Mouse (Mus musculus): ENCODE measurements at regions not wholly inside any gene's neighbourhood (a gene's known extent, or its start where the extent isn't known, plus 50 kb on each side); places are given as distances from the start of the nearest gene placed in this dataset.

DNA sequence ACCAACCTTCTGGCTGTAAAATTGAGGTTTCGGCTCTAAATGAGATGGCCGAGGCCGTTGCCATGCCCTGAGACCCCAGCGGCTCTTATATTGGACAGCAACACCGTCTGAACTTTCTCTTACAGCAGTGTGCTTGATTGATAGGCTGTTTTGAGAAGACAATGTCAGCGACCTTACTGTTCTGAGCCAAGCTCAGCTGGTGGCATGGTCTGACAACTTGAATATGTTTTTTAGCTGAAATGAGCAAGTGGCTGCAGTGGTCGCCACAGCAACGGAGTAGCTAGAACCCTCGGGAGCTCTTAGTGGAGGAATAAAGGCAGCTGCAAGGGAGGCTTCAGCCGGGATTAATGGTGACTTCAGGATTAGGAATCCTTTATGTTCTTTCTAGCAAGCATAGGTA is 107.0 kb upstream of the Fndc3a start:
- 62% methylated on average over 10 of the region's 10 CpGs for WGBS (ENCODE audit: insufficient replicate concordance)
- no peak overlapping the region for H3K9ac ChIP-seq
- no peaks in the 10 kb centered on the region for H3K36me3 ChIP-seq
- H3K27ac ChIP-seq, result no peak overlapping the region
- no peak for ATAC-seq
- H3K27me3 ChIP-seq (replicated peaks), result no peaks in the 10 kb centered on the region
- no peak overlapping the region for H3K4me2 ChIP-seq
- H3K9me3 ChIP-seq (replicated peaks), result no peaks in the 10 kb centered on the region
- no peak overlapping the region for H3K4me3 ChIP-seq
- no peaks in the 10 kb centered on the region for H3K4me1 ChIP-seq

DNA sequence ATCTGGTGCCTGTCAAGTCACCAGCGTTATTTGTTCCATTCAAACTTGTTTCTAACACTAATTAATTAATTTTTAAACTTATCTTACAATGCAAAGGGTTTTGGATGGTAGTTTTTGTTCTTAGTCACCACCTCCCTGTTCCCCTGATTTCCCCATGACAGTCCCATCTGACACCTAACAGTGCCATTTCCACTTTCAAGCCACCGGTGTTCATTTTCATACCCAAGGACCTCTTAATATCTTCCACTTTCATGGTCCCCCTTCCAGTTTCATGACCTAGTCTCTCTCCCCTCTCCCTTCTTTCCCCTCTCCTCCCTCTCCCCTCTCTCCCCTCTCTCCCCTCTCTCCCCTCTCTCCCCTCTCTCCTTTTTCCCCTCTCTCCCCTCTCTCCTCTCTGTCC is 99.3 kb upstream of the Fndc3a start:
- H3K9ac ChIP-seq, result no peak overlapping the region
- no peaks in the 10 kb centered on the region for H3K27me3 ChIP-seq (replicated peaks)
- ATAC-seq, result no peak
- WGBS (ENCODE audit: insufficient replicate concordance), result 68% methylated on average over 2 of the region's 2 CpGs
- H3K36me3 ChIP-seq, result no peaks in the 10 kb centered on the region
- H3K4me2 ChIP-seq, result no peak overlapping the region
- H3K9me3 ChIP-seq (replicated peaks), result no peaks in the 10 kb centered on the region
- no peak overlapping the region for H3K27ac ChIP-seq
- no peaks in the 10 kb centered on the region for H3K4me1 ChIP-seq
- no peak overlapping the region for H3K4me3 ChIP-seq

DNA sequence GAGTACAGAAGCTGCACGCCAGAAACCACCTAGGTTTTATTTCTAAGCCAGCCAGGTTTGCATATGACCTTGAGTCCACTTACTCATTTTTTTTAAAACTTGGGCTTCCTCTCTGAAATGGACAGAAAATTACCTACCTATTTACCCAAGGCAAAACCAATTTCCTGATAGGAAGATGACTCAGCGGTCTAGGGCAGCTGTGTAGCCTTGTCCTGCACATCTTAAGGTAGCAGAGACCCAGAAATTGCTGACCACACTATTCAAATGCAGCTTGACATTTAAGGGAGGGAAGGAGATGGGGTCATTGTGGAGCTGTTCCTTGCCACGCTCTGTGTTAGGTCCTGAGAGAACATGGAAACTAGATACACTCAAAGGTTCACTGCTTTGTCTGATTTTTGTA is 98.1 kb upstream of the Fndc3a start:
- Histone ChIP-seq H3K4me3 (no peak overlapping the region), H3K4me1 (no peaks in the 10 kb centered on the region), H3K9ac (no peak overlapping the region), H3K9me3 (replicated peaks) (no peaks in the 10 kb centered on the region), H3K27ac (no peak overlapping the region), H3K4me2 (no peak overlapping the region), H3K36me3 (no peaks in the 10 kb centered on the region), H3K27me3 (replicated peaks) (no peaks in the 10 kb centered on the region)
- no peak for ATAC-seq
- WGBS (ENCODE audit: insufficient replicate concordance), result 32% methylated on average over 3 of the region's 3 CpGs

DNA sequence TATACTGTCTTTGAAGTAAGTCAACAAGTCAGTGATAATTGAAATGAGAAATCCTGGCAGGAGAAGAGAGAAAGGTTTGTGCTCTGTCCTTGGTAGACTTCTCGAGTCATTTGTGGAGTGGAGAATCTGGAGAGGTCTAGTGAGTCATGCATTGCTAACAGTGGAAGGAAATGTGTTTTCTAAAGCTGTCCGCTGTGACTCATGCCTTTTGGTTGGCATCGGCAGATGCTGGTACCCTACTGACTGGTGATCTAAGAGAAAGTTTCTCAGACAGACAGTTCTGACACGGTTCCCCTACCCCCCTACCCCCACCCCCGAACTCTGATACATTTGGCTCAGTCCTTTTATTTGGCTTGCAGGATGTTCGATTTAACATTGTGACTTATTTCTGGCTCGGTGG is 97.5 kb upstream of the Fndc3a start:
- WGBS (ENCODE audit: insufficient replicate concordance), result 52% methylated on average over 7 of the region's 7 CpGs

DNA sequence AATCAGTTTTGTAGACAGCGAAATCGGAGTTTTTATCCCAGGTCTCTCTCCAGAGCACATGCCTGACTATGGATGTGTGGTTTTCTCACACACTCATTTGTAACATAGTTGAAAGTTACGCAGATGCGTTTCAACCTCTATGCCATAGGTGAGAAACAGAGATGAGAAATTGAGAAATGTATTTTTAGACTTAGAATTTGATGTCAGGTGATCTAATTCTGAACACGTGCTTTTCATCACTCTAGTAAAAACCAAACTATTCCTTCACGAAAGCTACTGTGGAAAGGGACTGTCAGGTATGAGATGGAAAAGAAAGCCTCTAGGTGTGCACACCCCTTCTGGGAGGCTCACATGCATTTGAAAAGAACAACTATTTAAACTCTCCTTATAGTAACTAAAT is 96.8 kb upstream of the Fndc3a start:
- H3K4me1 ChIP-seq, result no peaks in the 10 kb centered on the region
- no peaks in the 10 kb centered on the region for H3K9me3 ChIP-seq (replicated peaks)
- no peak overlapping the region for H3K9ac ChIP-seq
- WGBS (ENCODE audit: insufficient replicate concordance), result 83% methylated on average over 6 of the region's 6 CpGs
- H3K27me3 ChIP-seq (replicated peaks), result no peaks in the 10 kb centered on the region
- no peak overlapping the region for H3K4me3 ChIP-seq
- no peak overlapping the region for H3K4me2 ChIP-seq
- H3K36me3 ChIP-seq, result no peaks in the 10 kb centered on the region
- ATAC-seq, result no peak
- no peak overlapping the region for H3K27ac ChIP-seq

More for the DNA sequence above, 97.5 kb upstream of the Fndc3a start:
- Histone ChIP-seq H3K9ac (no peak overlapping the region), H3K27ac (no peak overlapping the region), H3K4me1 (no peaks in the 10 kb centered on the region), H3K4me2 (no peak overlapping the region), H3K9me3 (replicated peaks) (no peaks in the 10 kb centered on the region), H3K36me3 (no peaks in the 10 kb centered on the region), H3K4me3 (no peak overlapping the region), H3K27me3 (replicated peaks) (no peaks in the 10 kb centered on the region)
- ATAC-seq, result no peak

DNA sequence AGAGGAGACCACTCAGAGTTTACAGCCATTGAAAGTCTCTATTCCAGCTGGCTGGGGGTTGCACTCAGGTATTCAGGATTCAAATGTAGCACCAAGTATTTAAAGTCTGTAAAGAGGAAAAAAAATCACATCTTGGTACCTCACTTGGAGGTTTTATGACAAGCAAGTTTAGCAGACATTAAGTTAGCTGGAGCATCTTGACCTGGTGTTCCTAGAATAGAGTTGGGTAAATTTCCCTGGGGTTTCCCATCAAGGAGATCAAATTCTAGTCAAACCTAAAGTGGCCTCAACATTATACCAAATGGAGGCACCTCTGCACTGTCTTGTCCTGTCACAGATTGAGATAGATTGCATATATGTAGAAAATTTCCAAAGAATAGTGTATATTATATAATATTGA is 93.8 kb upstream of the Fndc3a start:
- H3K4me3 ChIP-seq, result no peak overlapping the region
- no peaks in the 10 kb centered on the region for H3K36me3 ChIP-seq
- no peaks in the 10 kb centered on the region for H3K4me1 ChIP-seq
- no peaks in the 10 kb centered on the region for H3K9me3 ChIP-seq (replicated peaks)
- H3K27me3 ChIP-seq (replicated peaks), result no peaks in the 10 kb centered on the region
- H3K9ac ChIP-seq, result no peak overlapping the region
- no peak overlapping the region for H3K4me2 ChIP-seq
- no peak overlapping the region for H3K27ac ChIP-seq
- ATAC-seq, result no peak

DNA sequence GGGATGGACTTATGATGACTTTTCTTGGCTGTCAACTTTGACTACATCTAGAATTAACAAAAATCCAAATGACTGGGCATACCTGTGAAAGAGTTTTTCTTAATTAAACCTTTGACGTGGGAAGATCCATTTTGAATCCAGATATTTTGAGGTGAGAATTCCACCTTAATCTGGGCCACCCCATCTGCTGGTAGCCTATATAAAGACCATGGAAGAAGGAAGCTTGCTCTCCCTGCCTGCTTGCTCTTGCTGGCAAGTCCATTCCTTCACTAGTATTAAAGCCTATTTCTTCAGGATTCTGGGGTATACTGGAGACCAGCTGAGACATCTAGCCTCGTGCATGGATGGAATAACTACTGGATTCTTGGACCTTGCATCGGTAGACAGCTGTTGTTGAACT is 80.9 kb upstream of the Fndc3a start:
- Histone ChIP-seq H3K4me3 (no peak overlapping the region), H3K9ac (no peak overlapping the region), H3K27me3 (replicated peaks) (no peaks in the 10 kb centered on the region), H3K36me3 (no peaks in the 10 kb centered on the region), H3K4me2 (no peak overlapping the region), H3K9me3 (replicated peaks) (no peaks in the 10 kb centered on the region), H3K4me1 (no peaks in the 10 kb centered on the region), H3K27ac (no peak overlapping the region)
- no peak for ATAC-seq
- WGBS (ENCODE audit: insufficient replicate concordance), result 47% methylated on average over 3 of the region's 3 CpGs

DNA sequence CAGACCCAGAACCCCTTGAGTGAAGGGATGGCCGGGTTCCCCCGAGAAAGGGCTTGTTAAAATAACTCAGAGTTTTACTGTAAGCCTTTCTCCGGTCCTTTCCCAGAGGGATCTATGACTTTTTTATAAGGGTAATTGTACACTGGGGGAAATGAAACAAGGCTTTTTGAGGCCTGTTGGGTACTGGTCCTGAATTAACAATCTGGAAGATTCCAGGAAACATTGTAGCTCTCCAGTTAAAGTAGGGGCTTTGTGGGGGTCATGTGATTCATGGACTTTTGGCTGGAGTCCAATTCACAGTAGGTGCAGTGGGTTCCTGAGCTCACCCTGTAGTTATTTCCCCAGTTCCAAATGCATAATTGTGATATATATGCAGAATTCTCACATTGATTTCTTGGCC is 77.1 kb upstream of the Fndc3a start:
- H3K36me3 ChIP-seq, result no peaks in the 10 kb centered on the region
- WGBS (ENCODE audit: insufficient replicate concordance), result 76% methylated on average over 3 of the region's 3 CpGs
- no peaks in the 10 kb centered on the region for H3K9me3 ChIP-seq (replicated peaks)
- no peak overlapping the region for H3K4me2 ChIP-seq
- no peaks in the 10 kb centered on the region for H3K27me3 ChIP-seq (replicated peaks)
- H3K9ac ChIP-seq, result no peak overlapping the region
- ATAC-seq, result no peak
- H3K4me1 ChIP-seq, result no peaks in the 10 kb centered on the region
- H3K4me3 ChIP-seq, result no peak overlapping the region
- no peak overlapping the region for H3K27ac ChIP-seq

DNA sequence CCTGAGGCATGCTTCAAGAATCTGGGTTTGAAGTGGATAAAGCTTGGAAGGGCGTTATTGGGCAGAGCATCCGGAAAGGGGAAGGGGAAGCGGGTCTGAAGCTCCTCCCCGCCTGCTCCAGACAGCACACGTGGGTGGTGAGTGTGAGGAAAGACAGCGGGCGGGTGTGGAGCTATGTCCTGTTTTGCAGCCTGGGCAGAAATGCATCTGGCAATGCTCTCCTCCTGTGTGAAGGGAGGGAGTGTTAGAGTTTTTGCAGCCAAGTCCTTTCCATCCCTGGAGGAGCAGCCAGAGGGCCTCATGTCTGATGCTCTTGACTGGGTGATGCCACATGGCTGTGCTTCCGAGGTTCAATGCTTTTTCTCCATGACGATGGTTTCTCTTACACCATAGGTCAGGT is 73.4 kb upstream of the Fndc3a start:
- Histone ChIP-seq H3K9me3 (replicated peaks) (no peaks in the 10 kb centered on the region), H3K4me3 (no peak overlapping the region), H3K36me3 (no peaks in the 10 kb centered on the region), H3K27me3 (replicated peaks) (no peaks in the 10 kb centered on the region), H3K4me1 (no peaks in the 10 kb centered on the region), H3K4me2 (no peak overlapping the region), H3K9ac (no peak overlapping the region), H3K27ac (no peak overlapping the region)
- no peak for ATAC-seq
- 42% methylated on average over 9 of the region's 9 CpGs for WGBS (ENCODE audit: insufficient replicate concordance)

DNA sequence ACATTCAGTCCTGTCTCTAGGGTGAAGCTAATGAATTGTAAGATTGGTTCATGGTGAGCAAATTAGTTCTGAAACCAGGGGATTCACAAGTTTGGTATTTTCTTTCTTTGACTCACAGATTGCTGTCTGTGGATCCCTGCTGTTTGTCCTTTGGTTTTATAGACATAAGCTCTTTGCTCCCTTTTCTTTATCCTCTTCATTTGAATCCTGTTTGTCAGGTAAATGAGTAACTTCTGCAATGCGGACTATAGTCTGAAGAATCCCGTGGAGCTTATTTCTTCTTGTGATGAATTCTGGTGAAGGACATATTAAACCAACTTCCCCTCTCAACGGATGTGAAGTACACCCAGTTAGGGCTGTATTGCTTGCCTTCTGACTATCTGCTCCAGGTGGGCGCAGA is 69.6 kb upstream of the Fndc3a start:
- H3K9me3 ChIP-seq (replicated peaks), result no peaks in the 10 kb centered on the region
- no peaks in the 10 kb centered on the region for H3K36me3 ChIP-seq
- no peak for ATAC-seq
- no peaks in the 10 kb centered on the region for H3K27me3 ChIP-seq (replicated peaks)
- no peak overlapping the region for H3K27ac ChIP-seq
- 63% methylated on average over 4 of the region's 4 CpGs for WGBS (ENCODE audit: insufficient replicate concordance)
- no peak overlapping the region for H3K4me3 ChIP-seq
- no peaks in the 10 kb centered on the region for H3K4me1 ChIP-seq
- no peak overlapping the region for H3K4me2 ChIP-seq
- no peak overlapping the region for H3K9ac ChIP-seq

DNA sequence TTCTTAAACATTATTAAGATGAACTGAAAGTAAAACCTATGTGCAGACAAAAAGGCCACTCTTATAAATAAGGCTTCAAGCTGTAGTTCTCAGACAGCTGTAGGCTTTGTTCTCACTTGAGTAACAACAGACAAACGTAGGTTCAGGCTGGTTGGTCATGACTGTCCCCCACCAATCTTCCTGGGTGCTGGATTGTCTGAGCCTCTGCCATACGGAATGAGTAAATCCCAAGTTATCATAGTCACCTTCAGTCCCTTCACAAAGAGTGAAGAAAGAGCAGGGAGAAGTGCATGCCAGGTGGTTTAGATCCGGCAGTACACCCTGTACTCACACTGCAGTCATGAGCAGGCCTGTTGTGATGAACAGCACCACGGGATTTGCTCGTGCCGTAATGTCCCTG is 69.0 kb upstream of the Fndc3a start:
- 70% methylated on average over 6 of the region's 6 CpGs for WGBS (ENCODE audit: insufficient replicate concordance)
- no peaks in the 10 kb centered on the region for H3K36me3 ChIP-seq
- no peaks in the 10 kb centered on the region for H3K9me3 ChIP-seq (replicated peaks)
- no peaks in the 10 kb centered on the region for H3K4me1 ChIP-seq
- H3K4me3 ChIP-seq, result no peak overlapping the region
- no peak overlapping the region for H3K27ac ChIP-seq
- no peaks in the 10 kb centered on the region for H3K27me3 ChIP-seq (replicated peaks)
- no peak overlapping the region for H3K4me2 ChIP-seq
- ATAC-seq, result no peak
- no peak overlapping the region for H3K9ac ChIP-seq

DNA sequence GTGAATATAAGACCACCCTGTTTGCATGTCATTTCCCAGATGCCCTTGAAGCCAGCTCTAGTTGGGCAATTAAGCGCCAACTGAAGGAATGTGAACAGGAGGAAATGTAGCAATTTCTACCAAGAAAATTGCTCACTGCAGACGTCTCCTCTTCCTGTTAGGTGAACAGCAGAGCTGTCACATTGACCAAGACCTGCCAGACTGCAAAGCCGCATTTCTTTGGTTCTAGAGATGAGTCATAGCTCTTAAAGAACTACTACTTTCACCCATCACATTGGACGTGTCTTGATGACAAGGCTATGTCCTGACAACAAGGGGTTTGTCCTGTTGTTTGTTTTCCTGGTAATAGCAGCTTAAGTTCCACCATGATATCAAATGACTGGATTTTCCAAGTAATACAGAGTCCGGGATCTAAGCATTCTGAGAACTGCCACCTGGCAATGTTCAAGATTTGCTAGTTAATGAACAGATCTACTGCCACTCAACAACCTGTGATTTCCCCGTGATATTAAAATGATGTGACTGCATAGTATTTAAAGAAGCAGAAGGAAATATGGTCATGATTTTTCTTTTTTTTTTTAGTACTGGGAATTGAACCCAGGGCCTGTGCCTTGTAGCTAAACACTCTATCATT is 68.2 kb upstream of the Fndc3a start:
- WGBS (ENCODE audit: insufficient replicate concordance), result 44% methylated on average over 6 of the region's 6 CpGs
- no peak overlapping the region for H3K4me2 ChIP-seq
- ATAC-seq, result no peak
- no peak overlapping the region for H3K4me3 ChIP-seq
- no peaks in the 10 kb centered on the region for H3K36me3 ChIP-seq
- H3K4me1 ChIP-seq, result no peaks in the 10 kb centered on the region
- no peak overlapping the region for H3K27ac ChIP-seq
- no peaks in the 10 kb centered on the region for H3K27me3 ChIP-seq (replicated peaks)
- H3K9ac ChIP-seq, result no peak overlapping the region
- no peaks in the 10 kb centered on the region for H3K9me3 ChIP-seq (replicated peaks)

DNA sequence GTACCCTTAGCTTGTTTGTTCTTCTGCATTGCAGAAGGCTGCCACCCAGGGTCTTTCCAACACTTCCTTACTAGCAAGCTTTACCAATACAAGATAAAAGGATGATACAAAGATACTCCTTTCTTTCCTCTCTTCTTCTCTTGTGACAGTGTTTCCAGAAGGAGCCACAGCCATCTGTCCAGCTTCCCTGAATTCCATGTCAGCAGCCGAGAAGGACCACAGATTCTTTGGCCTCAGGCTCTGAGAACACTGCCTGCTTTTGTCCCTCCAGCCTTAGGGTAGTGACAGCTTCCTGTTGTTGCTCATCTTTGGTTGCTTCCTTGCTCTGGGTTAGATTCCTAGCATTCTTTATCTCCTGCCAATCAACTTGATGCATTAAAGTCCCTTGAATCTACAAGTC is 60.4 kb upstream of the Fndc3a start:
- Histone ChIP-seq H3K4me2 (no peak overlapping the region), H3K4me3 (no peak overlapping the region), H3K9ac (no peak overlapping the region), H3K27ac (no peak overlapping the region), H3K4me1 (no peaks in the 10 kb centered on the region), H3K36me3 (no peaks in the 10 kb centered on the region), H3K27me3 (replicated peaks) (no peaks in the 10 kb centered on the region), H3K9me3 (replicated peaks) (no peaks in the 10 kb centered on the region)
- ATAC-seq, result no peak
- WGBS (ENCODE audit: insufficient replicate concordance), result 36% methylated on average over 1 of the region's 1 CpGs

Data from liver, embryonic 12.5 days (tissue).